Mouse (Mus musculus) embryo, embryonic 10 days (tissue): ENCODE results near the gene Zfp428.
"Not testable (repeated sequence)": the region's sequence is repeated elsewhere in the genome, so short reads cannot be mapped to it uniquely, and the experiment has no call there.

Experiments used
- DNase-seq: peaks from one replicate; pipeline ENCODE4 v3.0.0-alpha.2; 2015; ENCODE audit warnings: low spot score

The Zfp428 gene

GRCm38 (mm10) chr7:24481474-24482207, 25.2 kb upstream of the Zfp428 start, which contains the start of gene Cadm4:
Cadm4 (plus strand) TSS chr7:24482023.
- DNase-seq, result peak; percentile 88

GRCm38 (mm10) chr7:24482208-24483020, 24.4 kb upstream of the Zfp428 start:
- DNase-seq, result no peak

GRCm38 (mm10) chr7:24483291-24483690, 23.5 kb upstream of the Zfp428 start:
- not testable (repeated sequence) for DNase-seq

GRCm38 (mm10) chr7:24485481-24485880, 21.3 kb upstream of the Zfp428 start:
- DNase-seq, result no peak

GRCm38 (mm10) chr7:24486654-24487130, 20.1 kb upstream of the Zfp428 start:
- DNase-seq, result no peak

- DNase-seq, result no peak
Observed at GRCm38 (mm10) chr7:24487403-24487802, 19.4 kb upstream of the Zfp428 start.

- DNase-seq, result no peak
Observed at GRCm38 (mm10) chr7:24488303-24488702, 18.5 kb upstream of the Zfp428 start.

- peak; percentile 73 for DNase-seq
Observed at GRCm38 (mm10) chr7:24499856-24500577, 6.8 kb upstream of the Zfp428 start.

- peak; percentile 41 for DNase-seq
Observed at GRCm38 (mm10) chr7:24500929-24501328, 5.9 kb upstream of the Zfp428 start.

- DNase-seq, result no peak
Observed at GRCm38 (mm10) chr7:24501492-24501891, 5.3 kb upstream of the Zfp428 start.

GRCm38 (mm10) chr7:24504004-24504403, 2.8 kb upstream of the Zfp428 start:
- no peak for DNase-seq

GRCm38 (mm10) chr7:24504868-24505267, 1.9 kb upstream of the Zfp428 start:
- DNase-seq, result peak; percentile 67

GRCm38 (mm10) chr7:24505447-24506064, 1.2 kb upstream of the Zfp428 start:
- no peak for DNase-seq

GRCm38 (mm10) chr7:24506065-24506459, 744 bp upstream of the Zfp428 start:
- no peak for DNase-seq

GRCm38 (mm10) chr7:24506476-24506837, 349 bp upstream of the Zfp428 start:
- no peak for DNase-seq

- no peak for DNase-seq
Observed at GRCm38 (mm10) chr7:24507726-24508114, 914 bp downstream of the Zfp428 start.

GRCm38 (mm10) chr7:24512355-24512754, 5.5 kb downstream of the Zfp428 start, which contains the start of gene AC161166.1:
AC161166.1 (minus strand) TSS chr7:24512455.
- DNase-seq, result no peak

GRCm38 (mm10) chr7:24516319-24516718, 9.5 kb downstream of the Zfp428 start:
- peak; percentile 19 for DNase-seq

- DNase-seq, result no peak
Observed at GRCm38 (mm10) chr7:24517077-24517476, 10.3 kb downstream of the Zfp428 start.

- DNase-seq, result no peak
Observed at GRCm38 (mm10) chr7:24517654-24518053, 10.8 kb downstream of the Zfp428 start.

- no peak for DNase-seq
Observed at GRCm38 (mm10) chr7:24519130-24519529, 12.3 kb downstream of the Zfp428 start.

- DNase-seq, result not testable (repeated sequence)
Observed at GRCm38 (mm10) chr7:24520054-24520453, 13.2 kb downstream of the Zfp428 start.
